Mouse (Mus musculus): ENCODE results near the gene Stoml2. TPM values are rescaled to one million over a fixed set of nuclear protein-coding genes. Genes with fewer than 3 reads are reported as not detected.
A peak's percentile ranks its signal among the peaks of the same experiment; 100 is the strongest.

Gene Stoml2
- total and polyA plus RNA-seq, 2 experiments from 2014 or later, result 102 to 230 TPM

DNA sequence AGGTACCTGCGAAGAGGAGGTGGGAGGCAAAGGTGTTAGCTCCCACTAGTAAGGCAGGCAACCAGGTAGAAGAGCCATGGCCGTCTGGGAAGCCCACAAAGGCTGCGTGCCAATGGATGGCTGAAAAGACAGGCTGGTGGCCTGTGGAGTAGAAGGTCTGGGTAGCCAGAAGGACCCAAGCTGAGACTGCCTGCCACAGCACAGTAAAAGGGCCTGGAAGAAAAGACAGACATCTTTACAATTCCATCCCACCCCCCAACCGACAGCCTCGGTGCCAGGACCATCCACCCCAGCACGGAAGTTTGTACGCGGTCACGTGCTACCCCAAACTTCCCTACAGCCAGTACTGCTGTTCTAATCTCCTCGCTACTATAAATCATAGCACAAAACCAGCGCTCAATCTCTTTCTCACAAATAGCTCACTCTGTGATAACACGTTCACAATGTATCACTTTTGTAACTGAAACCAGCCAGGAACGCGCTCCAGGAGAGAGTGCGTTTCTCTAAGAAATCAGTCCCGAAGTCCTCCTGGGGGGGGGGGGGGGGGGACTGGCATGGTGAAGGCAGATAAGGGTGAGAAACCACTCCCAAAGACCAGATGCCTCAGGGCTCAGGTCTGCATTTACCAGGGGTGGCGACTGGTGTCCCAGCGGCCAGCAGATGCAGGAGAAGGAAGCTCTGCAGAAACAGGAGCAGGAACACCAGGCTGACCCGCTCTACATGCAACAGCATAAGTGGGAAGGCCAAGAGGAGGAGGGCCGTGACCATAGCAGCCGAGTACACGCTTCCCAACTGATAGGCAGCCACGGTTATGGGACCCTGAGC, 11.7 kb downstream of the Stoml2 start:
- WGBS, result 92% methylated on average over 23 of the region's 23 CpGs

DNA sequence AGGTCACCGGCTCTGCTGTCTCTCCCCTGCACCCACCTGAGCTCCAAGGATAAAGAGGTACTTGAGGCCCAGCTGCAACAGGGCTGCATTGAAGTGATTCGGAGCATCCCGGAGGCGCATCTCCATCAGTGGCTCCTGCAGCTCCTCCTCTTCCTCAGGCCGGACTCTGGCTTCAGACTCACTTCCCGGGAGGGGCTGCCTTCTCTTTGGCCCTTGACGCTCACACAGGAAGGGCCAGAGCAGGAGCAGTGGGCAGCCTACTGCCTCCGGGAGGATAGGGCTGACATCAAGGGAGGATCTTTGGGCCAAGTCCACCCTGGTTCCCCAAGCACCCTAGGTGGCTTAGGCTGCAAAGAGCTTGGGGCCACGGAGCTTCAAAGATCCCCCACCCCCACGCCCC, 12.3 kb downstream of the Stoml2 start:
- Histone ChIP-seq H3K9ac (replicated peaks; ENCODE audit: low read length, poor library complexity, severe bottlenecking) (no peak overlapping the region), H3K4me1 (ENCODE audit: insufficient read depth, low read length) (peaks cover 1% of the 10 kb centered on the region; the same call in 1 of the 2 replicates), H3K27me3 (ENCODE audit: insufficient read depth, low read length) (no peaks in the 10 kb centered on the region), H3K27ac (ENCODE audit: low read depth, low read length) (no peak overlapping the region), H3K9me3 (ENCODE audit: low read length) (no peaks in the 10 kb centered on the region), H3K4me2 (ENCODE audit: low read depth, low read length, poor library complexity, severe bottlenecking) (no peak overlapping the region), H3K36me3 (ENCODE audit: insufficient read depth, low read length) (peaks cover 55% of the 10 kb centered on the region), H3K4me3 (ENCODE audit: low read depth, low read length) (no peak overlapping the region)
- 94% methylated on average over 10 of the region's 10 CpGs for WGBS
- DNase-seq (ENCODE audit: low spot score) (no peak), ATAC-seq (ENCODE audit: low FRiP score) (no peak)
- TF ChIP-seq CTCF (IDR thresholded peaks at IDR 0.05), result no peak

More for the DNA sequence above, 11.7 kb downstream of the Stoml2 start:
- TF ChIP-seq CTCF (IDR thresholded peaks at IDR 0.05), result no peak
- Histone ChIP-seq H3K4me2 (ENCODE audit: low read depth, low read length, poor library complexity, severe bottlenecking) (no peak overlapping the region), H3K27ac (ENCODE audit: low read depth, low read length) (no peak overlapping the region), H3K27me3 (ENCODE audit: insufficient read depth, low read length) (no peaks in the 10 kb centered on the region), H3K36me3 (ENCODE audit: insufficient read depth, low read length) (peaks cover 55% of the 10 kb centered on the region), H3K4me3 (ENCODE audit: low read depth, low read length) (no peak overlapping the region), H3K9me3 (ENCODE audit: low read length) (no peaks in the 10 kb centered on the region), H3K4me1 (ENCODE audit: insufficient read depth, low read length) (peaks cover 8% of the 10 kb centered on the region), H3K9ac (replicated peaks; ENCODE audit: low read length, poor library complexity, severe bottlenecking) (no peak overlapping the region)
- DNase-seq (ENCODE audit: low spot score) (no peak), ATAC-seq (ENCODE audit: low FRiP score) (no peak)

DNA sequence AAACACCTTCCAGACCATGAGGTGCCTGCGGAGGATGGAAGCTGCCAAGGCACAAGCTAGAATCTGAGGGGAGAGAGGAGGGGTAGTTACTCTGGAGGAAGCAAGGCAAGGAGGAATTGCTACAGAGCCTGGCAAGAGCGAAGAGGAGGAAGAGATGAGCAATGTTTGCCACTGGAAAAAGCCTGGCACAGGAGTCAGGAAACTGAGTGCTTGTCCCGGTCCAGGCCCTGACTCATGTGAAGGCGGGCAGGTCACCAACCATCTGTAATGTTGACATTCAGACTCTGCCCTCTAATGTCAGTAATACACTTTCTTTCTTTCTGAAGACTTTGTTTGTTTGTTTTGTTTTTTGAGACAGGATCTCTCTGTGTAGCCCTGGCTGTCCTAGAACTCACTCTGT, 13.4 kb downstream of the Stoml2 start:
- Histone ChIP-seq H3K27ac (ENCODE audit: low read depth, low read length) (no peak overlapping the region), H3K27me3 (ENCODE audit: insufficient read depth, low read length) (no peaks in the 10 kb centered on the region), H3K9me3 (ENCODE audit: low read length) (no peaks in the 10 kb centered on the region), H3K4me1 (ENCODE audit: insufficient read depth, low read length) (no peaks in the 10 kb centered on the region), H3K4me3 (ENCODE audit: low read depth, low read length) (no peak overlapping the region), H3K36me3 (ENCODE audit: insufficient read depth, low read length) (peaks cover 49% of the 10 kb centered on the region), H3K9ac (replicated peaks; ENCODE audit: low read length, poor library complexity, severe bottlenecking) (no peak overlapping the region), H3K4me2 (ENCODE audit: low read depth, low read length, poor library complexity, severe bottlenecking) (no peak overlapping the region)
- 97% methylated on average over 4 of the region's 4 CpGs for WGBS
- DNase-seq (ENCODE audit: low spot score), result no peak
- TF ChIP-seq CTCF (IDR thresholded peaks at IDR 0.05), result no peak
- ATAC-seq (ENCODE audit: low FRiP score), result no peak

DNA sequence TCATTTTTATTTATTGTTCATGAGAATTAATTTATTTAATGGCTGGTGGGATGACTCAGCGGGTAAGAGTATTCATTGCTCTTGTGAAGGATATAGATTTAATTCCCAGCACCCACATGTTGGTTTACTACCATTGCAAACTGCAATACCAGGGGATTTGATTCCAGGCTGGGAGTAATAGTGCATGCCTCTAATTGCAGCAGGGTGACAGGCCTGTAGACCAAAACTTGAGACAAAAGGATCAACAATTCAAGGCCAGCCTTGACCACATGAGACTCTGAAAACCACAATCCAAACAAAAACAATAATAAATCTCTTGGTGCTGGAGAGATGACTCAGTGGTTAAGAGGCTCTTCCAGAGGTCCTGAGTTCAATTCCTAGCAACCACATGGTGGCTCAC, 19.4 kb downstream of the Stoml2 start:
- no peak overlapping the region for H3K27ac ChIP-seq (ENCODE audit: low read depth, low read length)
- H3K9me3 ChIP-seq (ENCODE audit: low read length), result no peaks in the 10 kb centered on the region
- H3K36me3 ChIP-seq (ENCODE audit: insufficient read depth, low read length), result no peaks in the 10 kb centered on the region
- no peak for TF ChIP-seq CTCF (IDR thresholded peaks at IDR 0.05)
- WGBS, result 98% methylated on average over 1 of the region's 1 CpGs
- H3K27me3 ChIP-seq (ENCODE audit: insufficient read depth, low read length), result no peaks in the 10 kb centered on the region
- no peak overlapping the region for H3K9ac ChIP-seq (replicated peaks; ENCODE audit: low read length, poor library complexity, severe bottlenecking)
- peaks cover 4% of the 10 kb centered on the region; the same call in 1 of the 2 replicates for H3K4me1 ChIP-seq (ENCODE audit: insufficient read depth, low read length)
- no peak overlapping the region for H3K4me3 ChIP-seq (ENCODE audit: low read depth, low read length)
- no peak for DNase-seq (ENCODE audit: low spot score)
- H3K4me2 ChIP-seq (ENCODE audit: low read depth, low read length, poor library complexity, severe bottlenecking), result no peak overlapping the region
- ATAC-seq (ENCODE audit: low FRiP score), result no peak

GRCm38 (mm10) chr4:43010161-43011038, 21.1 kb downstream of the Stoml2 start, which contains the start of gene Fancg:
TSS of gene Fancg (minus strand) at chr4:43010506.
- Histone ChIP-seq H3K27ac (ENCODE audit: low read depth, low read length) (no peak within 1 kb of the TSS), H3K36me3 (ENCODE audit: insufficient read depth, low read length) (no peaks in the 10 kb centered on the region), H3K4me3 (ENCODE audit: low read depth, low read length) (peak within 1 kb of the TSS; percentile 72), H3K4me2 (ENCODE audit: low read depth, low read length, poor library complexity, severe bottlenecking) (peak within 1 kb of the TSS; percentile 92), H3K9me3 (ENCODE audit: low read length) (no peaks in the 10 kb centered on the region), H3K27me3 (ENCODE audit: insufficient read depth, low read length) (no peaks in the 10 kb centered on the region), H3K9ac (replicated peaks; ENCODE audit: low read length, poor library complexity, severe bottlenecking) (peak within 1 kb of the TSS; percentile 55), H3K4me1 (ENCODE audit: insufficient read depth, low read length) (peaks cover 4% of the 10 kb centered on the region; the same call in 1 of the 2 replicates)
- no peak for TF ChIP-seq CTCF (IDR thresholded peaks at IDR 0.05)
- peak; percentile 83 for DNase-seq (ENCODE audit: low spot score)
- under 1% methylated on average over 37 of the region's 37 CpGs for WGBS
- ATAC-seq (ENCODE audit: low FRiP score), result peak; percentile 85

Data from midbrain, postnatal 0 days (tissue).